Mouse (Mus musculus) stomach, postnatal 0 days (tissue): Measurements from ENCODE around the gene Nhsl1.

Experiments used
- CTCF ChIP-seq: IDR thresholded peaks from 2 replicates; pipeline ENCODE4 v1.5.1; 2016; ENCODE audit warnings: antibody characterized with exemption, low read depth, mild to moderate bottlenecking, moderate library complexity
- EP300 ChIP-seq: optimal IDR thresholded peaks from 2 replicates; pipeline ENCODE3; 2016; ENCODE audit warnings: antibody characterized with exemption

- no peak for TF ChIP-seq CTCF
- TF ChIP-seq EP300 = no peak
Measured at GRCm38 (mm10) chr10:18328331-18328908, 9.6 kb downstream of the Nhsl1 start.
